Mouse (Mus musculus) lung, adult 2 months (tissue): ENCODE data around the gene C130026I21Rik.
"Not testable (repeated sequence)": the region's sequence is repeated elsewhere in the genome, so short reads cannot be mapped to it uniquely, and the experiment has no call there.

Experiments used
- CTCF ChIP-seq: fragments of 200-500 bp; IDR thresholded peaks from 2 replicates; pipeline ENCODE4 v1.5.1; 2011; ENCODE audit warnings: mild to moderate bottlenecking, low read length, control low read depth; ENCODE audit not compliant: insufficient read depth
- POLR2A ChIP-seq: fragments of 200-500 bp; IDR thresholded peaks from 2 replicates; pipeline ENCODE4 v1.6.1; 2011; ENCODE audit warnings: low read depth, mild to moderate bottlenecking, control low read depth, low read length, borderline replicate concordance; ENCODE audit errors: extremely low read depth

- not testable (repeated sequence) for TF ChIP-seq CTCF, POLR2A
Measured at GRCm38 (mm10) chr1:85251211-85251610, 19.2 kb downstream of the C130026I21Rik start.
